Mouse (Mus musculus) embryo, embryonic 9.5 days (tissue): ENCODE data around the gene Cdk5rap1.
"Not testable (repeated sequence)": the region's sequence is repeated elsewhere in the genome, so short reads cannot be mapped to it uniquely, and the experiment has no call there.

Experiments used
- DNase-seq: peaks from one replicate; pipeline ENCODE4 v3.0.0-alpha.2; 2017; ENCODE audit errors: extremely low spot score

Cdk5rap1 gene

GRCm38 (mm10) chr2:154374807-154375601 lies 2.2 kb upstream of the Cdk5rap1 start:
- no peak for DNase-seq

- peak; percentile 48 for DNase-seq
Observed at GRCm38 (mm10) chr2:154373961-154374632, 1.3 kb upstream of the Cdk5rap1 start.

- DNase-seq, result peak; percentile 90
Observed at GRCm38 (mm10) chr2:154372151-154372829, 520 bp downstream of the Cdk5rap1 start.

GRCm38 (mm10) chr2:154367510-154367909 lies 5.3 kb downstream of the Cdk5rap1 start:
- DNase-seq, result no peak

GRCm38 (mm10) chr2:154354000-154354425 lies 18.8 kb downstream of the Cdk5rap1 start:
- DNase-seq, result peak; percentile 10

GRCm38 (mm10) chr2:154348152-154348551 lies 24.7 kb downstream of the Cdk5rap1 start:
- no peak for DNase-seq

GRCm38 (mm10) chr2:154339356-154339755 lies 33.5 kb downstream of the Cdk5rap1 start:
- DNase-seq, result no peak

GRCm38 (mm10) chr2:154338161-154338560 lies 34.6 kb downstream of the Cdk5rap1 start:
- no peak for DNase-seq

GRCm38 (mm10) chr2:154335572-154335971 lies 37.2 kb downstream of the Cdk5rap1 start:
- no peak for DNase-seq

- DNase-seq, result no peak
Observed at GRCm38 (mm10) chr2:154326852-154327251, 46.0 kb downstream of the Cdk5rap1 start.

- not testable (repeated sequence) for DNase-seq
Observed at GRCm38 (mm10) chr2:154313771-154314170, 59.0 kb downstream of the Cdk5rap1 start.

GRCm38 (mm10) chr2:154306927-154307326 lies 65.9 kb downstream of the Cdk5rap1 start, which contains the start of gene Bpifb9b:
Gene Bpifb9b, plus strand, starts transcription at chr2:154307227.
- not testable (repeated sequence) for DNase-seq

- DNase-seq, result not testable (repeated sequence)
Observed at GRCm38 (mm10) chr2:154304604-154305003, 68.2 kb downstream of the Cdk5rap1 start.

- DNase-seq, result no peak
Observed at GRCm38 (mm10) chr2:154301763-154302162, 71.0 kb downstream of the Cdk5rap1 start.

- DNase-seq, result peak; percentile 75
Observed at GRCm38 (mm10) chr2:154300496-154300895, 72.3 kb downstream of the Cdk5rap1 start.

GRCm38 (mm10) chr2:154294746-154295145 lies 78.1 kb downstream of the Cdk5rap1 start:
- DNase-seq, result peak; percentile 51

GRCm38 (mm10) chr2:154292833-154293232 lies 80.0 kb downstream of the Cdk5rap1 start:
- DNase-seq, result no peak

GRCm38 (mm10) chr2:154291866-154292265 lies 80.9 kb downstream of the Cdk5rap1 start:
- not testable (repeated sequence) for DNase-seq
